Mouse (Mus musculus): ENCODE data around the gene Zbtb3.
A peak's percentile ranks its signal among the peaks of the same experiment; 100 is the strongest.

Zbtb3 gene

GRCm38 (mm10) chr19:8841012-8841411 is 38.7 kb downstream of the Zbtb3 start:
- no peak for DNase-seq (ENCODE audit: low read depth)

DNA sequence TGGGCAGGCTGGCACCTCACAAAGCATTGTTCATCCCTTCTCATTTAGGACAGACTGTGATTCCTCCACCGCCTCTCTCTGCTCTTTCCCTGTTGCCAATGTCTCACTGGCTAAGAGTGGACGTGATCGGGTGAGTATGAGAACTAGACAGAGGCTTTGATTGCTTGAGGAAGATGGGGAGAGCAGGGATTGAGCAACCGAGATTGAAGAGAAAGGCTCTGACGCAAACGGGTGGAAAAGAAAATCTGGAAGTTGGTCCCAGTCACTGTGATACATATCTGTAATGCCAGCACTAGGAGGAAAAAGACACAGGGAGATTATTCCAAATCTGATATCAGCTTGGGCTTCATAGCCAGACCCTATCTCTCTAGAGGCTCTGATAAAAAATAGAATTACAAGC is 40.6 kb downstream of the Zbtb3 start:
- no peak for DNase-seq (ENCODE audit: low read depth)

- DNase-seq (ENCODE audit: low read depth) = peak; percentile 83
These were observed 42.2 kb downstream of the Zbtb3 start for GRCm38 (mm10) chr19:8844371-8845129.

DNA sequence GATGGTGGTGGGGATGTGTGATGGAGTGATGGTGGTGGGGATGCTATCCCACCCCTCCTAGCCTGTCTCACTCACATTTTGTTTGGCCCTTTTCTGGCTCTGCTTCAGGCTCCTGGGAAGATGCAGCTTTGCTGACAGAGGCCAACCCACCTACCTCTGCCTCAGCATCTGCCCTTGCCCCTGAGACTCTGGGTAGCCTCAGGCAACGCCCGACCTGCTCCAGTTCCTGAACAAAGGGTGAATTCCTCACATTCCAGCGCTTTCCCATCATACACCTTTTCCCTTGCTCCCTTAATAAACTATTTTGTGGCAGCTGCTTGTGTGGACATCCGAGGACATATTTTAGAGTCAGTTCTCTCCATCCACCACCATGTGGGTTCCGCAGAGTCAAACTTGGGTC is 46.0 kb downstream of the Zbtb3 start:
- no peak for DNase-seq (ENCODE audit: low read depth)

GRCm38 (mm10) chr19:8850402-8850901 is 48.1 kb downstream of the Zbtb3 start, which contains the start of gene Lrrn4cl:
TSS of gene Lrrn4cl (plus strand) at chr19:8850768.
- DNase-seq (ENCODE audit: low read depth) = no peak

DNA sequence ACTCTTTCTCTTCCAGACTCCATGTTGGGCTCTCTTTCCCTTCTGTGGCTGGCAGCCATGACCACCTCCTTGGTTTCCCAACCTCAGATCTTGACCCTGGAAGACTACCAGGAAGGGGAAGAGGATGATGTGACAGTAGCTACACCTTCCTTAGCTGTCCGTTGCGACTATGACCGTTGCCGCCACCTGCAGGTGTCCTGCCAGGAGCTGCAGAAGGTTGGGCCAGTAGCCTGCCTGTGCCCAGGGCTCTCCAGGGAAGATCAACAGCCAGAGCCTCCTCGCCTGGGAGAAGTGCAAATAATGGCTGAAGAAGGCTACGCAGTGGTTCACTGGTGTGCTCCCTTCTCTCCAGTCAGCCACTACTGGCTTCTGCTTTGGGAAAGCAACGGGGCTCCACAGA is 49.3 kb downstream of the Zbtb3 start:
- no peak for DNase-seq (ENCODE audit: low read depth)

DNA sequence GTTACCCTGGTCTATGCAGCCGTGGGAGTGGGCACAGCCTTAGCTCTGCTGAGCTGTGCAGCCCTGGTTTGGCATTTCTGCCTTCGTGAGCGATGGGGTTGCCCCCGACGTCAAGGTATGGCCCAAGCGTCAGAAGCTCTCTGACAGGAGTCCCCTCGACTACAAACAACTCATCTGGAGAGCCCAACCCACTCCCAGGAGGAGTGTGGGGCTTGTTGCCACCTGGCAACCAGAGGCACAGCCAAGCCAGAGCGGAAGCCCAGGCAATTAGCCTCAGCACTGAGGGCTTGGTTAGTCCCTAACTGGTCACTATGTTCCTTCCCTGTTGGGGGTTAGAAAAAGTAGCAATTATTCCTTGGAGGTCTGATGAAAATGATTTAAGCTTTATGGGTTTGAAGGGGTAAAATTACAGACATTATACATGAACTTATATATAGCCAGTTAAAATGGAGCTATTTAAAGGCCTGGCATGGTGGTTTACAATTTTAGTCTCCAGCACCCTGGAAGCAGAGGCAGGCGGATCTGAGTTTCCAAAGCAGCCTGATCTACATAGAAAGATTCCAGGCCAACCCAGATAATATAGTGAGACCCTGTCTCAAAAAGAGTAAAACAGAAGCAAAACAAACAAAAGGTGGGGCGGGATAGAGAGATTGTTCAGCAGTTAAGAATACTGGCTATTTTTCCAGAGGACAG is 50.0 kb downstream of the Zbtb3 start:
- no peak for DNase-seq (ENCODE audit: low read depth)

- DNase-seq (ENCODE audit: low read depth) = no peak
These were observed 50.8 kb downstream of the Zbtb3 start for GRCm38 (mm10) chr19:8853117-8853516.
